Mouse (Mus musculus) liver, embryonic 14.5 days (tissue): ENCODE results near the gene Tvp23b.

Experiments used
- CTCF ChIP-seq: IDR thresholded peaks from 2 replicates; pipeline ENCODE4 v1.5.1; 2016; ENCODE audit warnings: antibody characterized with exemption, low read depth, control low read depth
- EP300 ChIP-seq: IDR thresholded peaks from 2 replicates; pipeline ENCODE4 v1.6.1; 2016; ENCODE audit warnings: antibody characterized with exemption, low read depth

DNA sequence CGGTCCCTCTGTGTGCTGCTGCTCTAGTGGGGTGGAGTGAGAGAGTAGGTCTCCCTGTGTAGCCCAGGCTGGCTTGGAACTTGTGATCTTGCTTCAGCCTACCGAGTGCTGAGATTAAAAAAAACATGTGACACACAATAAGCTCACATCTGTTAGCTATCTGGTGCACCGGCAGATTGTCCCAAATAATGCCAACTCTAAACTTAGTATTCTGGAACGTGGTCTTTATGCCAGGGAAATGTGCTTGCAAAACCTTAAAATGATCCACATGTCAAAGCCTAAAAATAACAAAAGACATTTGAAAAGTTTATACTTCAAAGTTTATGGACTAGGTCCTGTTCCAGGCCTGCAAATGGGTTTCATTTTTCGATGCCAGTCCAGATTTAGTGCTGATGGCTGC is 10.1 kb upstream of the Tvp23b start:
- TF ChIP-seq CTCF (no peak), EP300 (no peak)
